Mouse (Mus musculus) left cerebral cortex, adult 8-10 months (tissue): ENCODE data around the gene Nagk. TPM values are rescaled to one million over a fixed set of nuclear protein-coding genes. Genes with fewer than 3 reads are reported as not detected.
A peak's percentile ranks its signal among the peaks of the same experiment; 100 is the strongest.
"Not testable (repeated sequence)": the region's sequence is repeated elsewhere in the genome, so short reads cannot be mapped to it uniquely, and the experiment has no call there.

ENCODE experiments used
- DNase-seq, 2 experiments: peaks; one replicate each; pipeline ENCODE4 v3.0.0; 2022; ENCODE audit warnings: low spot score in 2 of 2
- total RNA-seq, 4 experiments: library from RNA; stranded (reverse); gene quantifications; 2 replicates each; pipeline ENCODE4 v1.2.4; 2022

Nagk gene
- total RNA-seq, 4 experiments from 2014 or later = 54.6 to 59.7 (median 56.7) TPM

- no peak for DNase-seq
Measured at GRCm38 (mm10) chr6:83815801-83816200, 21.0 kb downstream of the Nagk start.

DNA sequence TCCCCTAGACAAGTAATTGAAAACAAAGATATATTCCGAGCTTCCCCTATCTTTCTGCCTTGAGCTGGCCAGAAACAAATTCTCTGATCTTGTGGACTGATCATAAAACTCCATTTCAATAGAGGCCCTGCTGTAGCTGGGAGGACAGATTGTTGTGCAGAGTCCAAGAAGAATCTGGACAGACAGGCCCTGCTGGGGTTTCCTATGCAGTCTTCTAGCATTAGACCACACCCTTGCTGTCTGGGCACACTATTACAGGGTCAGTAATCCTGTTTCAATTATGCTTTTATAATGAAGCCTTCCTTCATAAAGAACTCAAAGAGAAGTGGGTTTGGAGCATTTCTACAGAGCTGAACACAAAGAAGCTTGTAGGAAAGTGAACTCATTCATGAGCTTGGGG is 24.2 kb downstream of the Nagk start:
- no peak for DNase-seq

DNA sequence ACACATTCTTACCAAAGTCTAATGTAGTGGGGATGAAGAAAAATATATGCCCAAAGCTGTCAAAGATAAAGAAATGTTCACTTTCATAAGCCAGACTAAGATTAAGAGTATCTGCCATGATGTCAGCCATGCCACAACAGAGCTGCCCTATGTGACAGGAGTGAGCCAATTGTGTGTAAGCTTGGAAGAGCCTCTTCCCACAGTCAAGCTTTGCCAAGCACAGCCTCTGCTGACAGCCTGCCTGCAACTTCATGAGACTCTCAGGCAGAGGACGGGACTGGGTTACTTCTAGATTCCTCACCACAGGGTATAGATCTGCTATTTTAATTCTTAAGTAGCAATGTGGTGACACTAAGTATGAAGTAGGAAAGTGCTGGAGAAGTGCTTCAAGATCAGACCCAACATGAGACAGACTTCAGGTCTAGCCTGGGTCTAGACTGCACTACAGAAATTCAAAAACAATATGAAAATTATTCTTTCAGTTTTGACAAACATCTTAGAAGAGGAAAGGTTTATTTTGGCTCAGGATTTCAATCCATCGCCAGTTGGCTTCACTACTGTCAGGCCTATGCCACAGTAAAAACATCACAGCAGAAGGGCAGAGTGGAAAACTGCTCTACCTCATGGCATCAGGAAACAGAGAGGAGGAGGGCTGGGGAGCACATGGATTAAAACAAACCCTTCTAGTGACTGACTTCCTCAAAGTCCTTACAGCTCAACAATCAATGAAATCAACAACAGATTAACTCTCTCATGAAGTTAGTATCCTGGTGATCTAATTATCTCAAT is 26.1 kb downstream of the Nagk start:
- no peak for DNase-seq

- no peak for DNase-seq
Measured at GRCm38 (mm10) chr6:83821856-83822255, 27.1 kb downstream of the Nagk start.

- DNase-seq = no peak
Measured at GRCm38 (mm10) chr6:83830941-83831605, 36.3 kb downstream of the Nagk start.

- peak; percentile 97 to 99 for DNase-seq
Measured at GRCm38 (mm10) chr6:83831606-83832123, 36.9 kb downstream of the Nagk start, which contains the start of gene Paip2b. Gene Paip2b, minus strand, starts transcription at chr6:83831741.

GRCm38 (mm10) chr6:83832393-83832792 is 37.6 kb downstream of the Nagk start:
- not testable (repeated sequence) for DNase-seq

- no peak for DNase-seq
Measured at GRCm38 (mm10) chr6:83836826-83837225, 42.0 kb downstream of the Nagk start.

- no peak for DNase-seq
Measured at GRCm38 (mm10) chr6:83838046-83838445, 43.3 kb downstream of the Nagk start.

DNA sequence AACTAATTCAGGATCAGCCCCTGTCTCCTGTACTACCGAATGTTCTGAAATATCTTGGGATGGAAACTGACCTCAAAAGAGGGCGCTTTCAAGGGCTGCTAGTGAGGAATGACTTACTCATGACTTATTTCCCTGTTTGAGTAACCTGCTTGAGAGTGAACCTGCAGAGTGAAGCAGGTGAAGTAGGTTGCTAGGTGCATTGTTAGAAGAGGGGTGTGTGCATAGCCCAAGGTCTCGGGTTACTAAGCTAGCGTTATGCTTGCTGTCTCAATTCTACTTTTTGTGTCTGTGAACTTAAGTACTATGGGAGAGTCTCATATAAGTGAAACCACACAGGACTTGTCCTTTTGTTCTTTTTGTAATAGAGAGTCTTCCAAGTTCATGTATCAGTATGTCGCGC is 45.3 kb downstream of the Nagk start:
- no peak for DNase-seq

- DNase-seq = no peak
Measured at GRCm38 (mm10) chr6:83844913-83845312, 50.1 kb downstream of the Nagk start.

- DNase-seq = no peak
Measured at GRCm38 (mm10) chr6:83846141-83846540, 51.4 kb downstream of the Nagk start.

GRCm38 (mm10) chr6:83849446-83849845 is 54.7 kb downstream of the Nagk start:
- no peak for DNase-seq

Other genes starting within 250 kb of the Nagk start
- 10 to 100 TPM; 32.9 to 39.3 (median 37.3) TPM for gene Stambp, start 222.3 kb upstream of the Nagk start, total RNA-seq
- gene Clec4f, start 138.8 kb upstream of the Nagk start, total RNA-seq = not detected
- under 1 TPM in 1 of 4 experiments, not detected in 3; 0.21 TPM for gene Cd207, start 117.1 kb upstream of the Nagk start, total RNA-seq
- not detected for gene Vax2, start 83.7 kb upstream of the Nagk start, total RNA-seq
- not detected for gene Atp6v1b1, start 52.0 kb upstream of the Nagk start, total RNA-seq
- not detected for gene Ankrd53, start 32.3 kb upstream of the Nagk start, total RNA-seq
- gene Tex261, start 19.2 kb upstream of the Nagk start, total RNA-seq = 10 to 100 TPM; 38.3 to 49.8 (median 44.3) TPM
- 10 to 100 TPM; 57.6 to 68.0 (median 64.7) TPM for gene Paip2b, start 36.8 kb downstream of the Nagk start, total RNA-seq
- 100 to 1,000 TPM; 115 to 139 (median 131) TPM for gene Zfp638, start 72.1 kb downstream of the Nagk start, total RNA-seq
- 1 to 10 TPM; 3.7 to 5.6 (median 3.8) TPM for gene Dysf, start 213.6 kb downstream of the Nagk start, total RNA-seq